Mouse (Mus musculus): ENCODE results near the gene Wfdc15b. TPM values are rescaled to one million over a fixed set of nuclear protein-coding genes. Genes with fewer than 3 reads are reported as not detected.

The Wfdc15b gene
- polyA plus RNA-seq, 1 experiment from 2014 or later = not detected

- H3K27me3 ChIP-seq (ENCODE audit: control insufficient read depth, insufficient read depth, low read length) = peaks cover 36% of the 10 kb centered on the region
- H3K4me2 ChIP-seq (ENCODE audit: low read depth, low read length, severe bottlenecking) = no peak overlapping the region
- 77% methylated on average over 3 of the region's 3 CpGs for WGBS
- no peak overlapping the region for H3K27ac ChIP-seq (ENCODE audit: low read depth, low read length)
- no peaks in the 10 kb centered on the region for H3K9me3 ChIP-seq (ENCODE audit: control insufficient read depth, low read length)
- H3K4me1 ChIP-seq (replicated peaks; ENCODE audit: control insufficient read depth, insufficient read depth, low read length) = peaks cover under 1% of the 10 kb centered on the region; the same call in 1 of the 2 replicates
- H3K4me3 ChIP-seq (ENCODE audit: low read depth, low read length) = no peak overlapping the region
- no peaks in the 10 kb centered on the region for H3K36me3 ChIP-seq (ENCODE audit: control insufficient read depth, insufficient read depth, low read length)
- DNase-seq (ENCODE audit: low spot score) (no peak), ATAC-seq (replicated peaks; ENCODE audit: low FRiP score) (no peak)
- no peak overlapping the region for H3K9ac ChIP-seq (ENCODE audit: low read length)
Measured at GRCm38 (mm10) chr2:164173394-164173793, 48.1 kb downstream of the Wfdc15b start.

GRCm38 (mm10) chr2:164170902-164171301 is 50.6 kb downstream of the Wfdc15b start, which contains the start of gene Kcns1:
TSS of gene Kcns1 (minus strand) at chr2:164171113.
- no peak within 1 kb of the TSS for H3K27ac ChIP-seq (ENCODE audit: low read depth, low read length)
- no peak within 1 kb of the TSS for H3K9ac ChIP-seq (ENCODE audit: low read length)
- no peak for ATAC-seq (replicated peaks; ENCODE audit: low FRiP score)
- no peaks in the 10 kb centered on the region for H3K9me3 ChIP-seq (ENCODE audit: control insufficient read depth, low read length)
- peaks cover 61% of the 10 kb centered on the region for H3K27me3 ChIP-seq (ENCODE audit: control insufficient read depth, insufficient read depth, low read length)
- peaks cover 4% of the 10 kb centered on the region; the same call in 1 of the 2 replicates for H3K4me1 ChIP-seq (replicated peaks; ENCODE audit: control insufficient read depth, insufficient read depth, low read length)
- H3K4me2 ChIP-seq (ENCODE audit: low read depth, low read length, severe bottlenecking) = peak within 1 kb of the TSS; percentile 51
- DNase-seq (ENCODE audit: low spot score) = no peak
- no peaks in the 10 kb centered on the region for H3K36me3 ChIP-seq (ENCODE audit: control insufficient read depth, insufficient read depth, low read length)
- under 1% methylated on average over 29 of the region's 29 CpGs for WGBS
- peak within 1 kb of the TSS; percentile 21 for H3K4me3 ChIP-seq (ENCODE audit: low read depth, low read length)

- Histone ChIP-seq H3K9ac (ENCODE audit: low read length) (no peak overlapping the region), H3K27me3 (ENCODE audit: control insufficient read depth, insufficient read depth, low read length) (peaks cover 63% of the 10 kb centered on the region), H3K36me3 (ENCODE audit: control insufficient read depth, insufficient read depth, low read length) (no peaks in the 10 kb centered on the region), H3K4me2 (ENCODE audit: low read depth, low read length, severe bottlenecking) (peak overlapping the region; percentile 51; the same call in 1 of the 2 replicates), H3K4me3 (ENCODE audit: low read depth, low read length) (no peak overlapping the region), H3K4me1 (replicated peaks; ENCODE audit: control insufficient read depth, insufficient read depth, low read length) (peaks cover 4% of the 10 kb centered on the region; the same call in 1 of the 2 replicates), H3K27ac (ENCODE audit: low read depth, low read length) (no peak overlapping the region), H3K9me3 (ENCODE audit: control insufficient read depth, low read length) (no peaks in the 10 kb centered on the region)
- WGBS = 4% methylated on average over 11 of the region's 11 CpGs
- no peak for ATAC-seq (replicated peaks; ENCODE audit: low FRiP score)
- no peak for DNase-seq (ENCODE audit: low spot score)
Measured at GRCm38 (mm10) chr2:164170326-164170725, 51.1 kb downstream of the Wfdc15b start.

- WGBS = 16% methylated on average over 38 of the region's 42 CpGs
- H3K4me1 ChIP-seq (replicated peaks; ENCODE audit: control insufficient read depth, insufficient read depth, low read length) = peaks cover 4% of the 10 kb centered on the region; the same call in 1 of the 2 replicates
- H3K27ac ChIP-seq (ENCODE audit: low read depth, low read length) = no peak overlapping the region
- ATAC-seq (replicated peaks; ENCODE audit: low FRiP score) = 0 out of 2 replicates have a peak, but pooled peaks have one; percentile 53
- H3K9me3 ChIP-seq (ENCODE audit: control insufficient read depth, low read length) = no peaks in the 10 kb centered on the region
- peak overlapping the region; percentile 23 for H3K4me3 ChIP-seq (ENCODE audit: low read depth, low read length)
- H3K9ac ChIP-seq (ENCODE audit: low read length) = no peak overlapping the region
- peak overlapping the region; percentile 46 for H3K4me2 ChIP-seq (ENCODE audit: low read depth, low read length, severe bottlenecking)
- peaks cover 63% of the 10 kb centered on the region for H3K27me3 ChIP-seq (ENCODE audit: control insufficient read depth, insufficient read depth, low read length)
- no peak for DNase-seq (ENCODE audit: low spot score)
- no peaks in the 10 kb centered on the region for H3K36me3 ChIP-seq (ENCODE audit: control insufficient read depth, insufficient read depth, low read length)
Measured at GRCm38 (mm10) chr2:164168571-164168946, 52.9 kb downstream of the Wfdc15b start.

GRCm38 (mm10) chr2:164167752-164168570 is 53.5 kb downstream of the Wfdc15b start:
- ATAC-seq (replicated peaks; ENCODE audit: low FRiP score) (0 out of 2 replicates have a peak, but pooled peaks have one; percentile 21), DNase-seq (ENCODE audit: low spot score) (no peak)
- Histone ChIP-seq H3K4me1 (replicated peaks; ENCODE audit: control insufficient read depth, insufficient read depth, low read length) (peaks cover 4% of the 10 kb centered on the region; the same call in 1 of the 2 replicates), H3K27me3 (ENCODE audit: control insufficient read depth, insufficient read depth, low read length) (peaks cover 63% of the 10 kb centered on the region), H3K9ac (ENCODE audit: low read length) (no peak overlapping the region), H3K9me3 (ENCODE audit: control insufficient read depth, low read length) (no peaks in the 10 kb centered on the region), H3K4me3 (ENCODE audit: low read depth, low read length) (peak overlapping the region; percentile 23), H3K36me3 (ENCODE audit: control insufficient read depth, insufficient read depth, low read length) (no peaks in the 10 kb centered on the region), H3K27ac (ENCODE audit: low read depth, low read length) (no peak overlapping the region), H3K4me2 (ENCODE audit: low read depth, low read length, severe bottlenecking) (peak overlapping the region; percentile 46)
- 11% methylated on average over 90 of the region's 90 CpGs for WGBS

- 0 out of 2 replicates have a peak, but pooled peaks cover 4% of the 10 kb centered on the region for H3K4me1 ChIP-seq (replicated peaks; ENCODE audit: control insufficient read depth, insufficient read depth, low read length)
- H3K4me3 ChIP-seq (ENCODE audit: low read depth, low read length) = no peak overlapping the region
- DNase-seq (ENCODE audit: low spot score) = no peak
- 92% methylated on average over 5 of the region's 5 CpGs for WGBS
- H3K27me3 ChIP-seq (ENCODE audit: control insufficient read depth, insufficient read depth, low read length) = peaks cover 42% of the 10 kb centered on the region
- H3K4me2 ChIP-seq (ENCODE audit: low read depth, low read length, severe bottlenecking) = no peak overlapping the region
- H3K27ac ChIP-seq (ENCODE audit: low read depth, low read length) = no peak overlapping the region
- no peaks in the 10 kb centered on the region for H3K36me3 ChIP-seq (ENCODE audit: control insufficient read depth, insufficient read depth, low read length)
- no peak overlapping the region for H3K9ac ChIP-seq (ENCODE audit: low read length)
- no peaks in the 10 kb centered on the region for H3K9me3 ChIP-seq (ENCODE audit: control insufficient read depth, low read length)
- ATAC-seq (replicated peaks; ENCODE audit: low FRiP score) = no peak
Measured at GRCm38 (mm10) chr2:164164941-164165340, 56.5 kb downstream of the Wfdc15b start.

Other genes with a start within 250 kb of the Wfdc15b start
- gene Ywhab, start 226.7 kb downstream of the Wfdc15b start, polyA plus RNA-seq (2014; fragmentation: Nextera tagmentation; extraction: Ambion mirVana) = 316 and 330 TPM in 2 replicates
- gene Pabpc1l, start 196.2 kb downstream of the Wfdc15b start, polyA plus RNA-seq (2014; fragmentation: Nextera tagmentation; extraction: Ambion mirVana) = 1.4 and 1.5 TPM in 2 replicates
- 39.9 and 40.1 TPM in 2 replicates for gene Stk4, start 151.3 kb downstream of the Wfdc15b start, polyA plus RNA-seq (2014; fragmentation: Nextera tagmentation; extraction: Ambion mirVana)
- 52.7 and 54.9 TPM in 2 replicates for gene Tomm34, start 150.5 kb downstream of the Wfdc15b start, polyA plus RNA-seq (2014; fragmentation: Nextera tagmentation; extraction: Ambion mirVana)
- not detected in 2 replicates for gene Kcns1, start 50.5 kb downstream of the Wfdc15b start, polyA plus RNA-seq (2014; fragmentation: Nextera tagmentation; extraction: Ambion mirVana)
- gene Wfdc5, start 38.9 kb downstream of the Wfdc15b start, polyA plus RNA-seq (2014; fragmentation: Nextera tagmentation; extraction: Ambion mirVana) = not detected in 2 replicates
- not detected in 2 replicates for gene Wfdc12, start 31.1 kb downstream of the Wfdc15b start, polyA plus RNA-seq (2014; fragmentation: Nextera tagmentation; extraction: Ambion mirVana)
- gene Wfdc15a, start 21.5 kb downstream of the Wfdc15b start, polyA plus RNA-seq (2014; fragmentation: Nextera tagmentation; extraction: Ambion mirVana) = not detected in 2 replicates
- gene Svs2, start 16.8 kb upstream of the Wfdc15b start, polyA plus RNA-seq (2014; fragmentation: Nextera tagmentation; extraction: Ambion mirVana) = not detected in 2 replicates
- not detected in 2 replicates for gene Svs3b, start 35.0 kb upstream of the Wfdc15b start, polyA plus RNA-seq (2014; fragmentation: Nextera tagmentation; extraction: Ambion mirVana)
- gene Svs4, start 56.8 kb upstream of the Wfdc15b start, polyA plus RNA-seq (2014; fragmentation: Nextera tagmentation; extraction: Ambion mirVana) = not detected in 2 replicates
- gene Svs3a, start 67.6 kb upstream of the Wfdc15b start, polyA plus RNA-seq (2014; fragmentation: Nextera tagmentation; extraction: Ambion mirVana) = not detected in 2 replicates
- not detected in 2 replicates for gene Svs6, start 95.1 kb upstream of the Wfdc15b start, polyA plus RNA-seq (2014; fragmentation: Nextera tagmentation; extraction: Ambion mirVana)
- gene Svs5, start 111.1 kb upstream of the Wfdc15b start, polyA plus RNA-seq (2014; fragmentation: Nextera tagmentation; extraction: Ambion mirVana) = not detected in 2 replicates
- 0.31 and 0.32 TPM in 2 replicates for gene Slpi, start 167.4 kb upstream of the Wfdc15b start, polyA plus RNA-seq (2014; fragmentation: Nextera tagmentation; extraction: Ambion mirVana)
- not detected in 2 replicates for gene Rbpjl, start 181.5 kb upstream of the Wfdc15b start, polyA plus RNA-seq (2014; fragmentation: Nextera tagmentation; extraction: Ambion mirVana)
- not detected in 2 replicates for gene Matn4, start 183.5 kb upstream of the Wfdc15b start, polyA plus RNA-seq (2014; fragmentation: Nextera tagmentation; extraction: Ambion mirVana)
- 15.3 and 15.9 TPM in 2 replicates for gene Sdc4, start 222.2 kb upstream of the Wfdc15b start, polyA plus RNA-seq (2014; fragmentation: Nextera tagmentation; extraction: Ambion mirVana)
- gene Sys1, start 235.3 kb upstream of the Wfdc15b start, polyA plus RNA-seq (2014; fragmentation: Nextera tagmentation; extraction: Ambion mirVana) = 63.4 and 71.2 TPM in 2 replicates
- gene Gm20458, start 239.3 kb upstream of the Wfdc15b start, polyA plus RNA-seq (2014; fragmentation: Nextera tagmentation; extraction: Ambion mirVana) = 3.2 and 7.3 TPM in 2 replicates

All from forebrain, embryonic 11.5 days (tissue).